Mouse (Mus musculus): ENCODE measurements at regions not wholly inside any gene's neighbourhood (a gene's known extent, or its start where the extent isn't known, plus 50 kb on each side); places are given as distances from the start of the nearest gene placed in this dataset.

GRCm38 (mm10) chr17:72993134-72993533 lies 75.0 kb downstream of the Lbh start:
- no peak overlapping the region for H3K9ac ChIP-seq (replicated peaks; ENCODE audit: low read length, poor library complexity, severe bottlenecking)
- H3K4me1 ChIP-seq (ENCODE audit: insufficient read depth, low read length) = no peaks in the 10 kb centered on the region
- H3K36me3 ChIP-seq (ENCODE audit: insufficient read depth, low read length) = no peaks in the 10 kb centered on the region
- TF ChIP-seq CTCF (IDR thresholded peaks at IDR 0.05) = no peak
- no peaks in the 10 kb centered on the region for H3K9me3 ChIP-seq (ENCODE audit: low read length)
- H3K27ac ChIP-seq (ENCODE audit: low read depth, low read length) = no peak overlapping the region
- H3K4me2 ChIP-seq (ENCODE audit: low read depth, low read length, poor library complexity, severe bottlenecking) = no peak overlapping the region
- H3K4me3 ChIP-seq (ENCODE audit: low read depth, low read length) = no peak overlapping the region
- H3K27me3 ChIP-seq (ENCODE audit: insufficient read depth, low read length) = no peaks in the 10 kb centered on the region
- ATAC-seq (ENCODE audit: low FRiP score) (no peak), DNase-seq (ENCODE audit: low spot score) (no peak)

GRCm38 (mm10) chr17:72993626-72994025 lies 75.5 kb downstream of the Lbh start:
- no peaks in the 10 kb centered on the region for H3K4me1 ChIP-seq (ENCODE audit: insufficient read depth, low read length)
- H3K27ac ChIP-seq (ENCODE audit: low read depth, low read length) = no peak overlapping the region
- ATAC-seq (ENCODE audit: low FRiP score) (no peak), DNase-seq (ENCODE audit: low spot score) (peak; percentile 57)
- H3K27me3 ChIP-seq (ENCODE audit: insufficient read depth, low read length) = no peaks in the 10 kb centered on the region
- H3K4me3 ChIP-seq (ENCODE audit: low read depth, low read length) = no peak overlapping the region
- WGBS = 53% methylated on average over 7 of the region's 7 CpGs
- no peak overlapping the region for H3K9ac ChIP-seq (replicated peaks; ENCODE audit: low read length, poor library complexity, severe bottlenecking)
- H3K9me3 ChIP-seq (ENCODE audit: low read length) = no peaks in the 10 kb centered on the region
- H3K36me3 ChIP-seq (ENCODE audit: insufficient read depth, low read length) = no peaks in the 10 kb centered on the region
- no peak overlapping the region for H3K4me2 ChIP-seq (ENCODE audit: low read depth, low read length, poor library complexity, severe bottlenecking)
- TF ChIP-seq CTCF (IDR thresholded peaks at IDR 0.05) = no peak

- Histone ChIP-seq H3K4me2 (ENCODE audit: low read depth, low read length, poor library complexity, severe bottlenecking) (no peak overlapping the region), H3K27me3 (ENCODE audit: insufficient read depth, low read length) (no peaks in the 10 kb centered on the region), H3K9ac (replicated peaks; ENCODE audit: low read length, poor library complexity, severe bottlenecking) (no peak overlapping the region), H3K36me3 (ENCODE audit: insufficient read depth, low read length) (no peaks in the 10 kb centered on the region), H3K4me1 (ENCODE audit: insufficient read depth, low read length) (no peaks in the 10 kb centered on the region), H3K4me3 (ENCODE audit: low read depth, low read length) (no peak overlapping the region), H3K27ac (ENCODE audit: low read depth, low read length) (no peak overlapping the region), H3K9me3 (ENCODE audit: low read length) (no peaks in the 10 kb centered on the region)
- TF ChIP-seq CTCF (IDR thresholded peaks at IDR 0.05) = no peak
- ATAC-seq (ENCODE audit: low FRiP score) (no peak), DNase-seq (ENCODE audit: low spot score) (no peak)
- 82% methylated on average over 7 of the region's 7 CpGs for WGBS
These were observed 78.4 kb downstream of the Lbh start for GRCm38 (mm10) chr17:72996539-72996938.

- Histone ChIP-seq H3K4me3 (ENCODE audit: low read depth, low read length) (no peak overlapping the region), H3K9ac (replicated peaks; ENCODE audit: low read length, poor library complexity, severe bottlenecking) (no peak overlapping the region), H3K27me3 (ENCODE audit: insufficient read depth, low read length) (no peaks in the 10 kb centered on the region), H3K27ac (ENCODE audit: low read depth, low read length) (no peak overlapping the region), H3K4me1 (ENCODE audit: insufficient read depth, low read length) (no peaks in the 10 kb centered on the region), H3K36me3 (ENCODE audit: insufficient read depth, low read length) (no peaks in the 10 kb centered on the region), H3K9me3 (ENCODE audit: low read length) (no peaks in the 10 kb centered on the region), H3K4me2 (ENCODE audit: low read depth, low read length, poor library complexity, severe bottlenecking) (no peak overlapping the region)
- 20% methylated on average over 5 of the region's 5 CpGs for WGBS
- ATAC-seq (ENCODE audit: low FRiP score) (no peak), DNase-seq (ENCODE audit: low spot score) (peak; percentile 15)
- no peak for TF ChIP-seq CTCF (IDR thresholded peaks at IDR 0.05)
These were observed 79.3 kb downstream of the Lbh start for GRCm38 (mm10) chr17:72997301-72997921.

- WGBS = 90% methylated on average over 9 of the region's 9 CpGs
These were observed 87.0 kb downstream of the Lbh start for GRCm38 (mm10) chr17:73005100-73005499.

GRCm38 (mm10) chr17:73008901-73009300 lies 90.8 kb downstream of the Lbh start:
- DNase-seq (ENCODE audit: low spot score) (peak; percentile 26), ATAC-seq (ENCODE audit: low FRiP score) (no peak)
- Histone ChIP-seq H3K4me3 (ENCODE audit: low read depth, low read length) (no peak overlapping the region), H3K27ac (ENCODE audit: low read depth, low read length) (no peak overlapping the region), H3K4me2 (ENCODE audit: low read depth, low read length, poor library complexity, severe bottlenecking) (no peak overlapping the region), H3K27me3 (ENCODE audit: insufficient read depth, low read length) (no peaks in the 10 kb centered on the region), H3K9me3 (ENCODE audit: low read length) (no peaks in the 10 kb centered on the region), H3K4me1 (ENCODE audit: insufficient read depth, low read length) (no peaks in the 10 kb centered on the region), H3K9ac (replicated peaks; ENCODE audit: low read length, poor library complexity, severe bottlenecking) (no peak overlapping the region), H3K36me3 (ENCODE audit: insufficient read depth, low read length) (no peaks in the 10 kb centered on the region)
- peak; percentile 62 for TF ChIP-seq CTCF (IDR thresholded peaks at IDR 0.05)
- WGBS = 60% methylated on average over 4 of the region's 4 CpGs

More at GRCm38 (mm10) chr17:73005100-73005499, 87.0 kb downstream of the Lbh start:
- TF ChIP-seq CTCF (IDR thresholded peaks at IDR 0.05) = no peak
- Histone ChIP-seq H3K36me3 (ENCODE audit: insufficient read depth, low read length) (no peaks in the 10 kb centered on the region), H3K9me3 (ENCODE audit: low read length) (no peaks in the 10 kb centered on the region), H3K27me3 (ENCODE audit: insufficient read depth, low read length) (no peaks in the 10 kb centered on the region), H3K4me3 (ENCODE audit: low read depth, low read length) (no peak overlapping the region), H3K9ac (replicated peaks; ENCODE audit: low read length, poor library complexity, severe bottlenecking) (no peak overlapping the region), H3K27ac (ENCODE audit: low read depth, low read length) (no peak overlapping the region), H3K4me1 (ENCODE audit: insufficient read depth, low read length) (no peaks in the 10 kb centered on the region), H3K4me2 (ENCODE audit: low read depth, low read length, poor library complexity, severe bottlenecking) (no peak overlapping the region)
- no peak for DNase-seq (ENCODE audit: low spot score)
- ATAC-seq (ENCODE audit: low FRiP score) = no peak

Measured in midbrain, postnatal 0 days (tissue).